Mouse (Mus musculus) adrenal gland, adult 2 months (tissue): ENCODE results near the gene Igfbpl1. TPM values are rescaled to one million over a fixed set of nuclear protein-coding genes. Genes with fewer than 3 reads are reported as not detected.
A peak's percentile ranks its signal among the peaks of the same experiment; 100 is the strongest.

Source experiments
- DNase-seq: peaks from one replicate; pipeline ENCODE4 v3.0.0; 2021
- polyA plus RNA-seq: library from polyadenylated mRNA; depleted of rRNA; stranded (reverse); fragments of >200 nt; gene quantifications from 2 replicates; pipeline ENCODE4 v1.2.3, GENCODE M21; 2012; rRNA removed
- total RNA-seq, 2 experiments: library from RNA; stranded (reverse); gene quantifications; 2 replicates each; pipeline ENCODE4 v1.2.3; 2021

Igfbpl1 gene
- total and polyA plus RNA-seq, 3 experiments = not detected

GRCm38 (mm10) chr4:45771173-45771572, 55.5 kb downstream of the Igfbpl1 start:
- no peak for DNase-seq

GRCm38 (mm10) chr4:45770638-45771033, 56.1 kb downstream of the Igfbpl1 start:
- DNase-seq = no peak

GRCm38 (mm10) chr4:45769791-45770637, 56.7 kb downstream of the Igfbpl1 start:
- DNase-seq = peak; percentile 49

- DNase-seq = peak; percentile 70
Measured at GRCm38 (mm10) chr4:45769141-45769540, 57.6 kb downstream of the Igfbpl1 start.

- peak; percentile 43 for DNase-seq
Measured at GRCm38 (mm10) chr4:45767891-45768558, 58.7 kb downstream of the Igfbpl1 start.

- DNase-seq = no peak
Measured at GRCm38 (mm10) chr4:45766774-45767173, 59.9 kb downstream of the Igfbpl1 start.

- no peak for DNase-seq
Measured at GRCm38 (mm10) chr4:45765565-45766201, 61.0 kb downstream of the Igfbpl1 start.

- DNase-seq = no peak
Measured at GRCm38 (mm10) chr4:45765121-45765564, 61.6 kb downstream of the Igfbpl1 start.

GRCm38 (mm10) chr4:45764141-45764494, 62.6 kb downstream of the Igfbpl1 start:
- DNase-seq = no peak

GRCm38 (mm10) chr4:45763288-45764140, 63.2 kb downstream of the Igfbpl1 start:
- DNase-seq = no peak

GRCm38 (mm10) chr4:45762600-45762999, 64.1 kb downstream of the Igfbpl1 start:
- no peak for DNase-seq

Other genes with a start within 250 kb of the Igfbpl1 start
- gene Aldh1b1, start 27.9 kb downstream of the Igfbpl1 start, total RNA-seq = 10 to 100 TPM; 27.3 to 31.5 TPM
- gene Aldh1b1, start 27.9 kb downstream of the Igfbpl1 start, polyA plus RNA-seq = 30.6 and 31.8 TPM in 2 replicates
- gene Stra6l, start 21.7 kb upstream of the Igfbpl1 start, total RNA-seq = 1 to 10 TPM in 1 of 2 experiments, not detected in 1; 1.0 TPM
- 0.17 and 0.66 TPM in 2 replicates for gene Stra6l, start 21.7 kb upstream of the Igfbpl1 start, polyA plus RNA-seq
- under 1 TPM in 1 of 2 experiments, not detected in 1; 0.28 TPM for gene Ccdc180, start 63.4 kb upstream of the Igfbpl1 start, total RNA-seq
- gene Ccdc180, start 63.4 kb upstream of the Igfbpl1 start, polyA plus RNA-seq = not detected in 2 replicates
- gene Tdrd7, start 138.4 kb upstream of the Igfbpl1 start, total RNA-seq = 10 to 100 TPM; 22.5 to 30.1 TPM
- 5.4 and 5.6 TPM in 2 replicates for gene Tdrd7, start 138.4 kb upstream of the Igfbpl1 start, polyA plus RNA-seq
- 1 to 10 TPM; 3.0 to 8.7 TPM for gene Tmod1, start 212.0 kb upstream of the Igfbpl1 start, total RNA-seq
- gene Tmod1, start 212.0 kb upstream of the Igfbpl1 start, polyA plus RNA-seq = 0.89 and 2.2 TPM in 2 replicates